Mouse (Mus musculus) lung, adult 2 months (tissue): Measurements from ENCODE around the gene Zswim3.

Experiments
- CTCF ChIP-seq: fragments of 200-500 bp; IDR thresholded peaks from 2 replicates; pipeline ENCODE4 v1.5.1; 2011; ENCODE audit warnings: mild to moderate bottlenecking, low read length, control low read depth; ENCODE audit not compliant: insufficient read depth
- POLR2A ChIP-seq: fragments of 200-500 bp; IDR thresholded peaks from 2 replicates; pipeline ENCODE4 v1.6.1; 2011; ENCODE audit warnings: low read depth, mild to moderate bottlenecking, control low read depth, low read length, borderline replicate concordance; ENCODE audit errors: extremely low read depth

- TF ChIP-seq POLR2A (no peak), CTCF (no peak)
These were observed 25.3 kb upstream of the Zswim3 start, which contains the start of gene Tnnc2 for GRCm38 (mm10) chr2:164779481-164780086.
